Mouse (Mus musculus): ENCODE measurements around the gene Fkbp5.
"Not testable (repeated sequence)": the region's sequence is repeated elsewhere in the genome, so short reads cannot be mapped to it uniquely, and the experiment has no call there.

Fkbp5 gene

DNA sequence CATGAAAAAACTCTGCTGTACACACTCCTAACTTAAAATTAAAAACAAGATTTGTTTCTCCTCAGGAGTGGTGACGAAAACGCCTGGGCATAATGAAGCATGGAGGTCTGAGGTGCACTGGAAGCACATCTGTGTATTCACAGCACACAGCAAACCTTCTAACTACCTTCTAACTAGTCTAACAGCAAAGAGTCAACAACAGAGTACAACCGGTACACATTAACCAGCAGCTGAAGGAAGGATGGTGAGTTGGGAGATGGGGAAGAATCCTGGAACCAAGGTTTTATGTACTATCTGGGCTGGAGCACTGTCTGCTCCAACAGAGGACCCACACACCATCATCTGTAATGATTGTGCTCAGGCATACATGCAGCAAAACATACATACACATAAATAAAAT, 65.4 kb downstream of the Fkbp5 start:
- no peak for DNase-seq

DNA sequence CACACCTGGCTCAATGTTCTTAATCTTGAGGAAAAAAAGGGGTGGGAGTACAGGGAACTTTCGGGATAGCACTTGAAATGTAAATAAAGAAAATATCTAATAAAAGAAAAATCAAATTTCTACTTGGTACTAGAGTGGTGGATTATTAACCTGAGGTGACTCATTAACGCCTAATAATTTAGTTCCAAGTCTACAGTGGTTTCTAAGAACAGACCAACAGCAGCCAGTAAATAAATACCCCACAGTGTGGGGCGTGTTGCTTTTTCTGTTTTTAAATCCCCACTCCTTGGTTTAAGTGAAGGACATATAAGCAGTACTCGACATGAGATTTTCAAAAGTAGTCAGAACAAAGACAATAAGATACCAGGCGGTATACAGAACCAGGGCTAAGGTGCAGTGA, 65.8 kb downstream of the Fkbp5 start:
- DNase-seq: no peak

DNA sequence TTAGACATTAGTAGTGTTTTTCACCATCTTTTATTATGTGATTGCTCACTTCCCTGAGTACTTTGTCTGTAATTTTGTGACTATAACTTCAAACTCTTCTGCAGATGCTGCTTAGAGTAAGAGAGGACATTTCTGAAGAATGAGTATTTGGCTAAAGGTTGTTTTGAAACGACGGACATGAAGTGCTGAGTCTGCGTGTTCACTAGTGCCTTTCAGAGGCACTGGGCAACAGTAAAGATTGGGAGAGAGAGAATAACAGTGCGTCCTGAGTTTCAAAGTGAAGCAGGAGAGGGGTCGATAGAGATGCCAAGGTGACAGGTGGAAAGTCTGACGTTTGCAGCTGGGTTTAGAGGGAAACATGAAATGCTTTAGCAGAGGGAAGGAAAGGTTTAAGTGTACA, 69.1 kb downstream of the Fkbp5 start:
- no peak for DNase-seq

GRCm38 (mm10) chr17:28447789-28448188, 69.5 kb downstream of the Fkbp5 start:
- no peak for DNase-seq

GRCm38 (mm10) chr17:28446820-28447168, 70.5 kb downstream of the Fkbp5 start:
- no peak for DNase-seq

- DNase-seq: no peak
Observed at GRCm38 (mm10) chr17:28445886-28446819, 71.2 kb downstream of the Fkbp5 start.

DNA sequence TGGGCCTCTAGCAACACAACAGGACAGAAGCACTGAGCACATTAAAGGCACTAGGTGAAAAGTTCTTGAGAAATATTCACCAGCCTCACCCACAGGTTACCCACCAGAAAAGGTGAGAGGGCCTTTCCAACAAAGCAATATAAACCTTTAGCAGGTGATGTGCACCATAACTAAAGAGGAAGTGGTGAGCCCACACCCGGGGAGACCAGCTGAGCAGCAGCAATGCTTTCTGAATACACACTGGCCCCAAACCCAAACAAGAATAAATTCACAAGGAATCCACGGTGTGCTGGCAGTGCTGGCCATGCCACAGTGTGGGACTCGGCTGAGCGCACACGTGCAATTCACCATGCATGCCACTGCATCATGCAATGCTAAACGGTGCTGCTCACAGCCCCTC, 74.7 kb downstream of the Fkbp5 start:
- DNase-seq: no peak

- DNase-seq: no peak
Observed at GRCm38 (mm10) chr17:28438342-28439115, 78.8 kb downstream of the Fkbp5 start.

GRCm38 (mm10) chr17:28437938-28438337, 79.4 kb downstream of the Fkbp5 start:
- DNase-seq: no peak

GRCm38 (mm10) chr17:28434921-28435485, 82.3 kb downstream of the Fkbp5 start:
- no peak for DNase-seq

GRCm38 (mm10) chr17:28433029-28433428, 84.3 kb downstream of the Fkbp5 start:
- no peak for DNase-seq

DNA sequence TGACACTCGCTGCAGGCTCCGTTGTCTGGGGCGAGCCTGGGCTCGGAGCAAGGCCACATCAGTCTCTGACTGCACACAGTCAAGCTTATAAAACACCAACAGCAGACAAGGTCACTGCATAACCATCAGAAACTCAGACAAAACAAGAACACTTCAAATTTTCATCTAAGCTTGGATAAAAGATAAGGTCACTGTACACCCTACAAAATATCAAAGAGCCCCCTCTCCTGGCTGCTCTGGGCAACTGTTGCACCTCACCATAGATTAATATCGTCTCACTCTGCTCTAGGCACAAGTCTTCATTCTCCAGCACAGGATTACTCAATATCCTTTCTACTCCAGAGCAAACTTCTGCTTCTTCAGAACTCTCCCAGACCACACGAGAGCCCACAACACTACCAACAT, 85.4 kb downstream of the Fkbp5 start:
- no peak for DNase-seq

GRCm38 (mm10) chr17:28431038-28431437, 86.3 kb downstream of the Fkbp5 start:
- no peak for DNase-seq

- no peak for DNase-seq
Observed at GRCm38 (mm10) chr17:28428474-28429258, 88.7 kb downstream of the Fkbp5 start.

- DNase-seq: no peak
Observed at GRCm38 (mm10) chr17:28427666-28428065, 89.7 kb downstream of the Fkbp5 start.

GRCm38 (mm10) chr17:28424373-28424772, 93.0 kb downstream of the Fkbp5 start:
- DNase-seq: no peak

GRCm38 (mm10) chr17:28421071-28421470, 96.3 kb downstream of the Fkbp5 start:
- no peak for DNase-seq

DNA sequence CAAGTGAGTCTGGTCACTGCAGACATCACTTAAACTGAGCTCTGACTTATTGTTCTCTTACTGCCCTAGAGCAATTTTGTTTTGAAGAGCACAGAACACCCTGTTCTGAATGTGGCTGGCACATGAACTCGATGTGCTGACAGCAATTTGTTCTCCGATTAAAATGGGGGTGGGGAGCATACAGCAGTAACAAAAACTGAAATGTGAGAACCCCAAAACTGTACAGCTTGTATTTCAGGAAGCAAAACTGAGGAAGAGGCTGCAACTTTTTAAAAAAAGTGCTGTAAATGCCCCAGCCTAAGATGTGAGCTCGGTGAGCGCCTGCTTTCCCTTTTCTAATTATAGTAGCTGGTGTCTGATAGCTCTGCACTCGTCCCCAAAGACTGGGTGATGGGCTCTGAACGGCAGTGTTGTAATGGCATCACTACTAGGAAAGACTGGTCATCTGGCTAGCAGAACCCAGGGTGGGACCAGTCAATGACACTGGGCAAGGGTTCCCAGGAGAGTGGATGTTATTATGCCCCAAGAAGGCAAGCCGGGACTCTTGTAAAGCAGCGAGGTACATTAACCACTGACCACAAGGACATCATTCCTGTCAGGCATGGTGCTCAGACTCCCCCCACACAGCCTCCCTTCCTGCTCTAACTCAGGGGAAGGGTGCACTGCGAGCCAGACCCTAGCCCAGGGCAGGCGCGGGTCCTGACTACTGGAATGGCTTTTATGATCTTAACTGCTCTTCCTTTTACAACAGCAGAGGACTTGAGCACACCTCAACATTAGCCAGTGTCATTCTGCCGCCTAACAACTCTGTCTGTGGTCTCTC, 96.9 kb downstream of the Fkbp5 start:
- no peak for DNase-seq

DNA sequence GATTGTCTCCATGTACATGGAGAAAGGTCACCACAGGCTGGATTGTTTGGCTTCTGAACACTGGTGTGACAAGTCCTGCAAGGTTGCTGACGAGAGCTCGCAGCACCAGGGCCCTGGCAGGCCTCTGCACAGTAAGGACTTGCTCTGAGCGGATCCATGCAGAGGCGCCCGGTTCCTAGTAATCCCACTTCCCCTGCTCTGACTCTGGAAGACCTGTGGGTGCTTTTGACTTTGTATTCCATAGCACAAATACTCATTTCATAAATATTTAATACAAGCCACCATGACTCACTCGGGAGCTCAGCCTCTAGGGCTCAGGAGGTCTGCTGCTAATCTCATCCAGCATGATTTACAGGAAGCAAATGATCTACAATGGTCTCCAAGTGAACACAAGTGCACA, 97.7 kb downstream of the Fkbp5 start:
- DNase-seq: no peak

- no peak for DNase-seq
Observed at GRCm38 (mm10) chr17:28418954-28419353, 98.4 kb downstream of the Fkbp5 start.

DNA sequence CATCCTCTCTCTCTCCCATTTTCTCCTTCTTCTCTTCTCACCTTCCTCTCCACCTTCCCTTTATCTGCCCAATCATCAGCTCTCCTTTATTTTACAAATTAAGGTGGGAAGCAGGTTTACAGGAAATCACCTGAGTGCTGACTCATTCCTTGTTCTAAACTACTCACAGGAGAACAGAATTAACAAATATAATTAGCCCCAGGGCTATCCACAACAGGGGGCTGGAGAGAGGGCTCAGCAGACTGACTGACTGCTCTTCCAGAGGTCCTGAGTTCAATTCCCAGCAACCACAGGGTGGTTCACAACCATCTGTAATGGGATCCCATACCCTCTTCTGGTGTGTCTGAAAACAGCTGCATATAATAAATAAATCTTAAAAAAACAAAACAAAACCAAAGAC, 98.8 kb downstream of the Fkbp5 start:
- DNase-seq: not testable (repeated sequence)

GRCm38 (mm10) chr17:28417771-28418170, 99.6 kb downstream of the Fkbp5 start:
- no peak for DNase-seq
